Mouse (Mus musculus): ENCODE measurements around the gene Npy4r. TPM values are rescaled to one million over a fixed set of nuclear protein-coding genes. Genes with fewer than 3 reads are reported as not detected.

Npy4r gene
- total and polyA plus RNA-seq, 3 experiments, result not detected

DNA sequence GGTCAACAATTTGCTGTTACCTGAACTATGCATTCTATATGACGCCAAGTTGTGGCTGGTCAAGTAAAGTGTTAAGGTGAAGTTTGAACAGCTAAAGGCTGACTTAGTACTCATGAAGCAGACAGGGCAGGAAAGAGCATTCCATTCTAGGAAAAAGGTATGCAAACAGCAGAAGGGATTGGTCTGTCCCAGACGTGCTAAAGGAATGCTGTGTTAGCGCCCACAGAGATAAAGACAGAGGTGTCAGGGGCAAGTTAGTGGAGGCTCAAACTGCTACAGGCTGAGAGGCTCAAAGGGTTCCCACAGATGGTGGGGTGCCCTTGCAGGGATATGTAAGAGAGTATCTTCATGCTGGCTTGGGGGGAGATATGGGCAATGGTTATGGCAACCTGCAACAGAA lies 48.4 kb downstream of the Npy4r start:
- Histone ChIP-seq H3K79me2 (ENCODE audit: control insufficient read depth, insufficient read depth, low read length, poor library complexity) (no peaks in the 10 kb centered on the region), H3K9ac (ENCODE audit: control insufficient read depth, low read depth, low read length, poor library complexity, severe bottlenecking) (no peak overlapping the region), H3K36me3 (ENCODE audit: control insufficient read depth in 1 of 2, insufficient read depth in 2 of 2, low read length in 2 of 2) (no peaks in the 10 kb centered on the region), H3K9me3 (replicated peaks; ENCODE audit: insufficient read depth, low read length) (no peaks in the 10 kb centered on the region), H3K4me1 (ENCODE audit: control insufficient read depth in 1 of 2, insufficient read depth in 2 of 2, low read length in 2 of 2) (no peaks in the 10 kb centered on the region), H3K27me3 (ENCODE audit: control insufficient read depth in 1 of 2, insufficient read depth in 2 of 2, low read length in 2 of 2) (no peaks in the 10 kb centered on the region; a peak in 1 of 4 replicates), H3K4me3 (ENCODE audit: control insufficient read depth in 1 of 2, insufficient read depth in 1 of 2, low read depth in 2 of 2, low read length in 2 of 2) (no peak overlapping the region), H3K27ac (ENCODE audit: control insufficient read depth, low read depth, low read length) (no peak overlapping the region)
- TF ChIP-seq SIN3A (IDR thresholded peaks at IDR 0.05; ENCODE audit: low read length), result no peak
- no peak for TF ChIP-seq RAD21 (IDR thresholded peaks at IDR 0.05; ENCODE audit: low read depth, low read length)
- TF ChIP-seq ZMIZ1 (IDR thresholded peaks at IDR 0.05; ENCODE audit: low read depth, low read length), result no peak
- TF ChIP-seq MEF2A (IDR thresholded peaks at IDR 0.05; ENCODE audit: extremely low read depth, insufficient replicate concordance, low read depth, low read length, poor library complexity, severe bottlenecking), result no peak
- TF ChIP-seq NRF1 (IDR thresholded peaks at IDR 0.05; ENCODE audit: insufficient read depth, low read depth, low read length, poor library complexity, severe bottlenecking), result no peak
- no peak for TF ChIP-seq MYB (IDR thresholded peaks at IDR 0.05; ENCODE audit: low read depth, low read length)
- no peak for TF ChIP-seq MAX (IDR thresholded peaks at IDR 0.05; ENCODE audit: low read length)
- no peak for TF ChIP-seq GATA1 (IDR thresholded peaks at IDR 0.05; ENCODE audit: low read depth, low read length)
- TF ChIP-seq MAZ (IDR thresholded peaks at IDR 0.05; ENCODE audit: low read depth, low read length), result no peak
- no peak for TF ChIP-seq ZKSCAN1 (IDR thresholded peaks at IDR 0.05; ENCODE audit: low read depth, low read length)
- no peak for TF ChIP-seq SMC3 (IDR thresholded peaks at IDR 0.05; ENCODE audit: low read depth, low read length)
- no peak for TF ChIP-seq KAT2A (conservative IDR thresholded peaks at IDR 0.05; ENCODE audit: low read depth, low read length)
- TF ChIP-seq USF2 (IDR thresholded peaks at IDR 0.05; ENCODE audit: borderline replicate concordance in 1 of 2, insufficient read depth in 1 of 2, low read depth in 1 of 2, low read length in 2 of 2), result no peak
- TF ChIP-seq BHLHE40 (IDR thresholded peaks at IDR 0.05; ENCODE audit: borderline replicate concordance, low read depth, low read length), result no peak
- DNase-seq (ENCODE audit: low read depth, low spot score), result no peak

DNA sequence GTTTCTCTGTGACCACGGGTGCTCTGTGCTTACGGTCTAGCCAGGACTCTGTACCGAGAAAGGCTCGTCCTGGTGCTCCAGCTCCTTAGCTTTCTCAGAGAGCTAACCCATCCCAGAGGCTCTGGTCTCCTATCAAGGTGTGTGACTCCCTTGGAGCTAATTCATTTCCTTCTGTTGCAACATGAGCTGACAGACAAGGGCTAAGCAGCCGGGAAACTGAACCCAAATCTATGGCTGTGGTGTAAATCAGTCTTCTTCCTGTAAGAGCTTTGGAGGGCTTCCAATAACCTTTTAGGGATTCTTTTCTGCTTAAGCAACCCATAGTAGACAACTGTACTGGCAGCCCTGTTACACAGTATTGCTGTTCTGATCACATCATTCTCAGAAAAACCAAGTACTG lies 49.7 kb downstream of the Npy4r start, which contains the start of gene A630023A22Rik:
Gene A630023A22Rik (minus strand): TSS at position 154 of the 400 bp plus-strand sequence.
- H3K27ac ChIP-seq (ENCODE audit: control insufficient read depth, low read depth, low read length), result no peak within 1 kb of the TSS
- H3K4me3 ChIP-seq (ENCODE audit: control insufficient read depth in 1 of 2, insufficient read depth in 1 of 2, low read depth in 2 of 2, low read length in 2 of 2), result no peak within 1 kb of the TSS
- no peaks in the 10 kb centered on the region for H3K36me3 ChIP-seq (ENCODE audit: control insufficient read depth in 1 of 2, insufficient read depth in 2 of 2, low read length in 2 of 2)
- no peak for TF ChIP-seq ZKSCAN1 (IDR thresholded peaks at IDR 0.05; ENCODE audit: low read depth, low read length)
- TF ChIP-seq EP300 (IDR thresholded peaks at IDR 0.05; ENCODE audit: low read depth in 1 of 2, low read length in 2 of 2), result no peak
- TF ChIP-seq E2F4 (IDR thresholded peaks at IDR 0.05; ENCODE audit: borderline replicate concordance, low read depth, low read length), result no peak
- TF ChIP-seq UBTF (IDR thresholded peaks at IDR 0.05; ENCODE audit: borderline replicate concordance, insufficient read depth, low read depth, low read length), result no peak
- no peak for TF ChIP-seq USF2 (IDR thresholded peaks at IDR 0.05; ENCODE audit: borderline replicate concordance in 1 of 2, insufficient read depth in 1 of 2, low read depth in 1 of 2, low read length in 2 of 2)
- no peak for TF ChIP-seq TCF12 (IDR thresholded peaks at IDR 0.05; ENCODE audit: low read depth, low read length)
- TF ChIP-seq HCFC1 (IDR thresholded peaks at IDR 0.05; ENCODE audit: low read depth, low read length), result no peak
- TF ChIP-seq MYB (IDR thresholded peaks at IDR 0.05; ENCODE audit: low read depth, low read length), result no peak
- TF ChIP-seq TAL1 (IDR thresholded peaks at IDR 0.05; ENCODE audit: low read length), result no peak
- TF ChIP-seq SIN3A (IDR thresholded peaks at IDR 0.05; ENCODE audit: low read length), result no peak
- no peak for TF ChIP-seq CHD2 (IDR thresholded peaks at IDR 0.05; ENCODE audit: low read length)
- no peak for TF ChIP-seq GABPA (IDR thresholded peaks at IDR 0.05; ENCODE audit: low read depth, low read length)
- TF ChIP-seq MAZ (IDR thresholded peaks at IDR 0.05; ENCODE audit: low read depth, low read length), result no peak
- no peaks in the 10 kb centered on the region for H3K79me2 ChIP-seq (ENCODE audit: control insufficient read depth, insufficient read depth, low read length, poor library complexity)
- no peak within 1 kb of the TSS for H3K9ac ChIP-seq (ENCODE audit: control insufficient read depth, low read depth, low read length, poor library complexity, severe bottlenecking)
- H3K4me1 ChIP-seq (ENCODE audit: control insufficient read depth in 1 of 2, insufficient read depth in 2 of 2, low read length in 2 of 2), result no peaks in the 10 kb centered on the region
- no peaks in the 10 kb centered on the region; a peak in 1 of 4 replicates for H3K27me3 ChIP-seq (ENCODE audit: control insufficient read depth in 1 of 2, insufficient read depth in 2 of 2, low read length in 2 of 2)
- no peak for DNase-seq (ENCODE audit: low read depth, low spot score)
- H3K9me3 ChIP-seq (replicated peaks; ENCODE audit: insufficient read depth, low read length), result no peaks in the 10 kb centered on the region
